Mouse (Mus musculus): ENCODE results near the gene Cd207. TPM values are rescaled to one million over a fixed set of nuclear protein-coding genes. Genes with fewer than 3 reads are reported as not detected.
"Not testable (repeated sequence)": the region's sequence is repeated elsewhere in the genome, so short reads cannot be mapped to it uniquely, and the experiment has no call there.

The Cd207 gene
- total RNA-seq, 2 experiments from 2014 or later: not detected

GRCm38 (mm10) chr6:83702146-83702999 is 24.7 kb upstream of the Cd207 start:
- intact Hi-C loops (cut with DNase I): no loop called here
- no peak for DNase-seq (ENCODE audit: low spot score in 2 of 2)

- intact Hi-C loops (cut with DNase I): no loop called here
- no peak for DNase-seq (ENCODE audit: low spot score in 2 of 2)
Observed at GRCm38 (mm10) chr6:83701001-83701400, 23.3 kb upstream of the Cd207 start.

GRCm38 (mm10) chr6:83699971-83700370 is 22.3 kb upstream of the Cd207 start:
- DNase-seq (ENCODE audit: low spot score in 2 of 2): no peak
- intact Hi-C loops (cut with DNase I): loop anchor here (5.0 kb wide), 1 partner anchor 32 kb away; no protein-coding TSS in a partner anchor

- DNase-seq (ENCODE audit: low spot score in 2 of 2): no peak
- intact Hi-C loops (cut with DNase I): loop anchor here (5.0 kb wide), 1 partner anchor 34 kb away; no protein-coding TSS in a partner anchor
Observed at GRCm38 (mm10) chr6:83697932-83698331, 20.3 kb upstream of the Cd207 start.

- no peak for DNase-seq (ENCODE audit: low spot score in 2 of 2)
- intact Hi-C loops (cut with DNase I): loop anchor here (5.0 kb wide), 1 partner anchor 36 kb away; no protein-coding TSS in a partner anchor
Observed at GRCm38 (mm10) chr6:83696684-83697083, 19.0 kb upstream of the Cd207 start.

GRCm38 (mm10) chr6:83695731-83696130 is 18.1 kb upstream of the Cd207 start:
- no peak for DNase-seq (ENCODE audit: low spot score in 2 of 2)
- intact Hi-C loops (cut with DNase I): loop anchor here (5.0 kb wide), 1 partner anchor 37 kb away; no protein-coding TSS in a partner anchor

- DNase-seq (ENCODE audit: low spot score in 2 of 2): no peak
- intact Hi-C loops (cut with DNase I): no loop called here
Observed at GRCm38 (mm10) chr6:83693835-83694234, 16.2 kb upstream of the Cd207 start.

GRCm38 (mm10) chr6:83692962-83693361 is 15.3 kb upstream of the Cd207 start:
- no peak for DNase-seq (ENCODE audit: low spot score in 2 of 2)
- intact Hi-C loops (cut with DNase I): no loop called here

GRCm38 (mm10) chr6:83690936-83691335 is 13.3 kb upstream of the Cd207 start:
- intact Hi-C loops (cut with DNase I): no loop called here
- DNase-seq (ENCODE audit: low spot score in 2 of 2): no peak

- no peak for DNase-seq (ENCODE audit: low spot score in 2 of 2)
- intact Hi-C loops (cut with DNase I): no loop called here
Observed at GRCm38 (mm10) chr6:83690277-83690676, 12.6 kb upstream of the Cd207 start.

GRCm38 (mm10) chr6:83689374-83689773 is 11.7 kb upstream of the Cd207 start:
- intact Hi-C loops (cut with DNase I): loop anchor here (10.0 kb wide), 1 partner anchor 465 kb away; no protein-coding TSS in a partner anchor
- no peak for DNase-seq (ENCODE audit: low spot score in 2 of 2)

GRCm38 (mm10) chr6:83673395-83673794 is 4.3 kb downstream of the Cd207 start:
- peak; percentile 59 to 66 for DNase-seq (ENCODE audit: low spot score in 2 of 2)
- intact Hi-C loops (cut with DNase I): loop anchor here (1.0 to 5.0 kb wide), 2 partner anchors 90 to 316 kb away; no protein-coding TSS in a partner anchor

GRCm38 (mm10) chr6:83665009-83665408 is 12.6 kb downstream of the Cd207 start:
- intact Hi-C loops (cut with DNase I): no loop called here
- no peak for DNase-seq (ENCODE audit: low spot score in 2 of 2)

GRCm38 (mm10) chr6:83660821-83661220 is 16.8 kb downstream of the Cd207 start:
- intact Hi-C loops (cut with DNase I): no loop called here
- DNase-seq (ENCODE audit: low spot score in 2 of 2): no peak

GRCm38 (mm10) chr6:83656087-83656486 is 21.6 kb downstream of the Cd207 start, which contains the start of gene Clec4f:
Gene Clec4f (minus strand): TSS chr6:83656187.
- DNase-seq (ENCODE audit: low spot score in 2 of 2): no peak
- intact Hi-C loops (cut with DNase I): no loop called here

- DNase-seq (ENCODE audit: low spot score in 2 of 2): no peak
- intact Hi-C loops (cut with DNase I): no loop called here
Observed at GRCm38 (mm10) chr6:83646715-83647114, 30.9 kb downstream of the Cd207 start.

GRCm38 (mm10) chr6:83635329-83635728 is 42.3 kb downstream of the Cd207 start:
- DNase-seq (ENCODE audit: low spot score in 2 of 2): no peak
- intact Hi-C loops (cut with DNase I): no loop called here

GRCm38 (mm10) chr6:83634631-83635030 is 43.0 kb downstream of the Cd207 start:
- intact Hi-C loops (cut with DNase I); DNase-seq (ENCODE audit: low spot score in 2 of 2): not testable (repeated sequence)

- DNase-seq (ENCODE audit: low spot score in 2 of 2); intact Hi-C loops (cut with DNase I): not testable (repeated sequence)
Observed at GRCm38 (mm10) chr6:83634106-83634505, 43.6 kb downstream of the Cd207 start.

- intact Hi-C loops (cut with DNase I): no loop called here
- DNase-seq (ENCODE audit: low spot score in 2 of 2): no peak
Observed at GRCm38 (mm10) chr6:83631815-83632214, 45.8 kb downstream of the Cd207 start.

GRCm38 (mm10) chr6:83626781-83627180 is 50.9 kb downstream of the Cd207 start:
- DNase-seq (ENCODE audit: low spot score in 2 of 2): no peak
- intact Hi-C loops (cut with DNase I): no loop called here
